Mouse (Mus musculus) left cerebral cortex, postnatal 4 days (tissue): ENCODE data around the gene Nptxr. TPM values are rescaled to one million over a fixed set of nuclear protein-coding genes. Genes with fewer than 3 reads are reported as not detected.
A peak's percentile ranks its signal among the peaks of the same experiment; 100 is the strongest.

ENCODE experiments used
- DNase-seq: peaks from one replicate; pipeline ENCODE4 v3.0.0-alpha.2; 2022
- intact Hi-C: fragments of 180-260 bp; cut with DNase I; formaldehyde crosslinking; loops from one replicate; pipeline ENCODE4 v1.15.1; 2025
- total RNA-seq, 2 experiments: library from RNA; stranded (reverse); gene quantifications; 2 replicates each; pipeline ENCODE4 v1.2.3; 2021

Nptxr gene
- 100 to 1,000 TPM; 240 to 277 TPM for total RNA-seq

DNA sequence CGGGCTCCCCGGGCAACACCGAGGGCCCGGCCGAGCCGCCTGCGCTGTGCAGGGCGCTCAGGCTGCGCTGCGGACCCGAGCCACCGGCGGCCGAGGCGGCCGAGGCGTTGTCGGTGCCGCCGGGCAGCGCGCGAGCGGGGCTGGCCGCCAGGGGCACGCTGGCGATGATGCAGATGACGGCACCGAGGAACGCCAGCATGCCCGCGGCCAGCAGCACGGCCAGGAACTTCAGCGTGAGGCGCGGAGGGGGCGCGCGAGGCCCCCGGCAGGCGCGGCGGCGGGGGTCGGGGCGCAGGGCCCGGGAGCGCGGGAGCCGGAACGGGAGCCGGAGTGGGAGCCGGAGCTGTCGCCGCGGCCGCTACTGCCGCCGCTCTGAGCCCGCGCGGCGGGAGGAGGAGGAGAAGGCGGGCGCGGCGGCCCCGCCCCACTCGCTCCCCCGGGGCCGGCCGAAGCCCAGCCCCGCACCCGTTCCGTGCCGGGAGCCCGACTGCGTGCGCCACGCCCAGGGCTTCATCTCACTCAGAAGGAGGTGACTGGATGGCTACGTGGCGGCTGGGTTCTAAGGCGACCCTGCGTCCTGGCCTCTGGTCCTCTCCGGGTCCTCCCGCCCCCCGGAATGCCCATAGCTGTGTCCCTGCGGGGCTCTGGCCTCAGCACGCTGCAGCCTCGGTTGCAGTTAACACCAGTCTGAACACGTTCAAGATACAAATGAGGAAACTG, at the start of gene Nptxr:
TSS of gene Nptxr (minus strand) at position 415 of the 720 bp plus-strand sequence.
- peak; percentile 62 for DNase-seq
- intact Hi-C loops, result no loop called here

DNA sequence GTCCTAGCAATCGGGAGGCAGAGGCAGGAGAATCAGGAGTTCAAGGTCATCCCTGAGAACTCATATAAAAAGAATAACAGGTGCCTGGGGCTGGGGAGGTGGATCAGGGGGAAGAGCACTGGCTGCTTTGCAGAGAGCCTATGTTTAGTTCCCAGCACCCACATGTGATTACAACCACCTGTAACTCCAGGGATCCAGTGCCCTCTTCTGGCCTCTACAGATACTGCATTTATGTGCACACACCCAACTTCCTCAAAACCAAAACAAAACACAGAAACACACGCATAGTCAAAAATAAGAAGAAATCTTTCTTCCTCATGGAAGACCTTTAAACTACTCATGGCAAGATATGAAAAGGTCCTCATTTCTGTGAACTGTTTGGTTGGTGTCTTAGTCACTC, 45.6 kb upstream of the Nptxr start:
- intact Hi-C loops, result no loop called here
- no peak for DNase-seq

DNA sequence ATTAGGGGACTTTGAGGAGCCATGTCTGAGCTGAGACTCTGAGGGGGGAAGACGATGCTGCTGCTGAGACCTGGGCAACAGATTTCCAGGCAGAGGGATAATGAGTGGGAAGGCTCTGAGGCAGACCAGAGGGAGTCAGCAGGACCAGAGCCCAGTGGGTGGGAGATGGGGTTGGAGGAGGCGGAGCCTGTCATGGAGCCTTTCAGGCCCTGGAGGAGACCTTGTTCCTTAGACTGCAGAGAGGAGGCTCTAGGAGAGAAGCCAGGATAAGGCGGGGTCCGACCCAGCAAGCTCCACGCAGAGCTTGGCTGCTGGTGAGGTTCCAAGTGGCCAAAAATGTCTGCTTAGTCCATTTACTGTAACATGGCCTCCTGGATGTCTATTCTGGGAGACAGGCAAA, 42.5 kb upstream of the Nptxr start:
- intact Hi-C loops, result no loop called here

DNA sequence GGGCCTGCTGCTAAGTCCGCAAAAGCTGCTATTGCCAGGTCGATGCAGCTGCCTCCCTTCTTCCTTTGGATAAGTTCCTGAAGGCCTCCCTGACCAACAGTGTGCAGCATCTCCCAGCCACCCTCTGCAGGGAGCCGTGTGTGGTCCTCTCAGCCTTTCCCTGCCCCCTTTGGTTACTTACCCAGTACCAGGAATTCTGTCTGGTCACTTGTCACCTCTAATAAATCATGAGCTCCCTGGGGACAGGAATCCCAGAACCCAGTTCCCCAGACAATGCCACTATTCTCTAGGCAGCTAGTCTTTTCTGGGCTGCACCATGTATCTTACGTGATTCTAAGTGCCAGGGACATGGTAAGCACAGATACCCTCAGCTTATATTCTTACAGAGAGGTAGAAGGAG, 41.4 kb upstream of the Nptxr start:
- DNase-seq, result no peak

More for the DNA sequence above, 42.5 kb upstream of the Nptxr start:
- DNase-seq, result no peak

DNA sequence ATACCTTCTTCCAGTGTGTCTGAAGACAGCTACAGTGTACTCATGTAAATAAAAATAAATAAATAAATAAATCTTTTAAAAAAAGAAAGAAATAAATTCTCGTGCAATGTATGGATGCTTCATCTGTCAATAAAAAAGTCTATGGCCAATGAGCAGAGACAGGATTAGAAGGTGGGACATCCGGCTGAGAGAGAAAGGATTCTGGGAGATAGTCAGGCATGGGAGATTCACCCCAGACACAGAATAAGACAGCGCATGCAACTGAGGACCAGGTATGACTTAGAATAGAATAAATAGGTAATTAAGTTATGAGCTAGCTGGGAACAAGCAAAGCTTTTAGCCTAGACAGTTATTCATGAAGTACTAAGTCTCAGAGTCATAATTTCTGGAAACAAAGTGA, 38.4 kb upstream of the Nptxr start:
- DNase-seq, result no peak
- intact Hi-C loops, result no loop called here

More for the DNA sequence above, 41.4 kb upstream of the Nptxr start:
- intact Hi-C loops, result no loop called here

- intact Hi-C loops, result no loop called here
Observed at GRCm38 (mm10) chr15:79840281-79840680, 35.7 kb upstream of the Nptxr start.

GRCm38 (mm10) chr15:79834881-79835260, 30.3 kb upstream of the Nptxr start:
- no peak for DNase-seq
- intact Hi-C loops, result loop anchor here (5.0 kb wide), 2 partner anchors 47 to 242 kb away; no protein-coding TSS in a partner anchor

More at GRCm38 (mm10) chr15:79840281-79840680, 35.7 kb upstream of the Nptxr start:
- no peak for DNase-seq

GRCm38 (mm10) chr15:79834130-79834880, 29.7 kb upstream of the Nptxr start, which contains the start of the genes Npcd and Cbx6:
Gene Npcd, minus strand, starts transcription at chr15:79834237.
Gene Cbx6, minus strand, starts transcription at chr15:79834688.
- peak; percentile 99 for DNase-seq
- intact Hi-C loops, result loop anchor here (5.0 kb wide), 2 partner anchors 48 to 243 kb away; no protein-coding TSS in a partner anchor

DNA sequence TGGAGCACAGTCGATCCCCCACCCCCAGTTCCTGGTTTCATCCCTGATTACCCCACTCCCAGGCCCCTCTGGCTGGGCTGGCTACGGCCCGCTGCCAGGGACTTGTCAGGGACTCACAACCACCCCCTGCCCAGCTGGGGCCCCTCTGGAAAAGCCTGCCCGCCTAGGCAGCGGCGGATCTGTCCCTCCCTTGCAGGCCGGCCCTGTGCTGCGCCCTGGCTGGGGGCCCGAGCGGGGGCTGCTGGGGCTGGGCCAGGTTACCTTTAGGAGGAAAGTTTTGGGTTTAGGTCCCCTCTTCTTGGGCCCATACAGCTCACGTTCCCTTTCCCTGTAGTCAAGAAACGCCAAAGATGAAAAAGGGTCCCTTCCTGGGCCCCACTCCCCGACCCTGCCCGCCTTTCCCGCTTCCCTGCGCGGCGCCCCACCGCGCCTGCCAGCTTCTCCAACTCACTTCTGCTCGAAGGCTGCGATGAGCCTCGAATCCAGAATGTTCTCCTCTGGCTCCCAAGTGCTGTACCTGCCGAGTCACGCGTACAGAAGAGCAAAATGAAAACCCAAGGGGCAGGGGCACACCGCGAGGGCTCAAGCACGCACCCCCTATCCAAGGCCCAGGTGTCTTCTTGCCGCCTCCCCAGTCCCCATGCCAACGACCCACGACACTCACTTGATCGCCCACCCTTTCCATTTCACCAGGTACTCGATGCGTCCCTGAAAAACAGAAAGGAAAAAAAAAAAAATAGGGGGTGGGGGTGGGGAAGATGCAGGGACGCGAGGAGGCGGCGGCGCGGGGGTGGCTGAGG, 28.9 kb upstream of the Nptxr start:
- intact Hi-C loops, result loop anchor here (5.0 kb wide), 2 partner anchors 49 to 244 kb away; no protein-coding TSS in a partner anchor

GRCm38 (mm10) chr15:79832064-79832900, 27.7 kb upstream of the Nptxr start:
- intact Hi-C loops, result loop anchor here (5.0 kb wide), 2 partner anchors 50 to 245 kb away; no protein-coding TSS in a partner anchor
- peak; percentile 89 for DNase-seq

More for the DNA sequence above, 28.9 kb upstream of the Nptxr start:
- peak; percentile 76 for DNase-seq

DNA sequence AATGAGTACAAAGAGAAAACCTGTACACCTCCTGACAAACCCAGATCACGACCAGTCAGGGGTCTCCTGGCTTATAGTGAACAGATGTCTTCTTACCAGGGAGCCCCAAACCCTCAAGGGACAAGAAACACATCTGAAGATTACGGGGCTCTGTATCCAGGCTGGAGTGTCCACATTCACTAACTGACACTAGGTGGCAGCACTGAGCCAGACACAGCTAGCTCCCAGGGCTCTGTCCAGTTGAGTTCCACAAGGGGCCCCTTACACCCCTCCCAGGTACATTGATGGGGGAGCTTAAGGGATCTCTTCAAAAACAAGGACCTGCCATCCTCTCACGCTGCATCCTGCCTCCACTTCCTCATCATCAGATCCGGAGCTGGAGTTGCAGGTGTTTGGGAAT, 25.8 kb upstream of the Nptxr start:
- DNase-seq, result peak; percentile 79
- intact Hi-C loops, result loop anchor here (5.0 kb wide), 2 partner anchors 52 to 247 kb away; no protein-coding TSS in a partner anchor

- DNase-seq, result no peak
- intact Hi-C loops, result loop anchor here (10.0 kb wide), 1 partner anchor 85 kb away; no protein-coding TSS in a partner anchor
Observed at GRCm38 (mm10) chr15:79829431-79829830, 24.9 kb upstream of the Nptxr start.

GRCm38 (mm10) chr15:79828366-79829035, 23.9 kb upstream of the Nptxr start:
- intact Hi-C loops, result loop anchor here (10.0 kb wide), 1 partner anchor 86 kb away; no protein-coding TSS in a partner anchor
- DNase-seq, result peak; percentile 80

DNA sequence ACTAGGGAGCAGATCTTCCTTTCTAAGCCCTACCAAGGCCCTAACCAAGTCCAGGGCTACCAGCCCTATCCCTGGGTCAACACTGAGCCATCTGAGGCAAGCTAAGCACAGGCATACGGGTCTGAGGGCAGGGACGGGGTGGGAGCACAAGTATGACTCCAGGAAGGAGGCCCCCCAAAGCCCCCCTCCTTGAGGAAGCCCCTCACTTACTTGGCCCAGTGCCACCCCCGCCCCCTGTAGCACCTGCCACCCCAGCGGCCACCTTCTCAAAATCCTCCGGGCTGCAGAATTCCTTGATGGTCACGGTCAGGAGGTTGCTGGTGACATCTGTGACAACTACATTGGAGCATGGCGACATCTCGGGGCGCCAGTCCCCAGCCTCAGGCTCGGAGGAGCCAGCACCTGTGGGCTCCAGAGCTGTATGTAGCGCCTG, 23.2 kb upstream of the Nptxr start:
- DNase-seq, result no peak
- intact Hi-C loops, result loop anchor here (10.0 kb wide), 1 partner anchor 87 kb away; no protein-coding TSS in a partner anchor

DNA sequence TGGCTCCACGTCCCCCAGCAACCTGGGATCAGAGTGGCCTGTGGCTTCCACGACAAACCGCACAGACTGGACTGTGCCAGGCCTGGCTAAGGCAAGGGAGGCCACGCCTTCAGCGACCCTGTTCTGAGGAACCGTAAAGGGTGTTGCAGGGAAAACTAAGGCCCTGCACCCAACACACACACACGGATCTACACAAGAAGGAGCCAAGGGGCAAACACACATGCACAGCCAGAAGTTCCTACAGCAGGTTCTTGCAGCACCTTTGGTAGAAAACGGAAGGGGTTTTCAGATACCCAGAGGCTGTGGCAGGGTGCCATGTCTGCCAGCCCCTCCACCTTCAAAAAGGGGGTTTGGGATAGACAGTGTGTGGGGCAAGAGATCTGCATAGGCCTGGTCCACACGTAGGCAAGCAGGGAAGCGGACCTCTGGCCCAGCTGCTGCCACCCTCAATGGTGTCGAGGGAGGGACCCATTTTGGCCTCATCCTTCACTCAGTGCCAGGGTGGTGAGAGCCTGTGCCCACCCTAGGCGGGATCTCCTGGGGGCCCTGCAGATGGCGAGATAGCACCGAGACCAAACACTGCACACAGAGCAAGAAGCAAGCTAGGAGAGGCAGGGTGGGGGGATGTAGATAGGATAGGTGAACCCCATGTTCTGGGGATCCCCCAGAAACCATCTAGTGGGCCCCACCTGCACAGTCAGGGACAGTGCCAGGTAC, 22.7 kb upstream of the Nptxr start:
- intact Hi-C loops, result loop anchor here (10.0 kb wide), 1 partner anchor 88 kb away; no protein-coding TSS in a partner anchor
- no peak for DNase-seq

- DNase-seq, result no peak
- intact Hi-C loops, result loop anchor here (10.0 kb wide), 1 partner anchor 88 kb away; no protein-coding TSS in a partner anchor
Observed at GRCm38 (mm10) chr15:79826221-79826935, 21.8 kb upstream of the Nptxr start.

DNA sequence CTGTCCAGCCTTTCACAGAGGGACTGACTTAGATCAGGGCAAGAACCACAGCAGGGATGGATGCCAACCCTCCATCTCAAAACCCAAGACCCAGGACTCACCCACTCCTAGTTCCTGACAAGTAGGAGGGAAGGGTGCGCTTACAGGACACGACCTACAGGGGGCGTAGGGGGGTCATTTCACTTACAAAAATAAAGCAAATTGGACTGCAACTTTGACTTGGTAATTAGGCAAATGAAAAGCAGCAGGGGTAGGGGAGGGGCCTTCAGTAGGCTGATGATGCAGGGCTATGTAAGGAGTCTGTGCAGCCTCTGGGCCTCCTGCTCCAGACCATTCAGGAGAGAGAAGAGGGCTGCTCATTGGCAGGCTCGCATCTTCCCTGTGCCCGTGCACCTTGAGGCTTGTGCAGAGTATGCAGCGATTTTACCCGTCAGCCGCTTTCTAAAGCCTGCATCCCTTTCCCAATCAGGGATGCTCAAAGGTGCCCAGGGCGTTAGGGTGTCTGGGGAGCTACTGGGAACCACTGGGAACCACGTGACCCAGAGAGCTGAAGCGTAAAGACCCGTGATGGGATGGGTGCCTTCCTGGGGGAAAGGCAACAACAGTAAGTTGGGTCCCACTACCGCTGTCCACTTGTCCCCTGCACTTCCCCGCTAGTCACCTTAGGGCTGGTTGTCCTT, 20.7 kb upstream of the Nptxr start:
- no peak for DNase-seq
- intact Hi-C loops, result loop anchor here (10.0 kb wide), 1 partner anchor 90 kb away; no protein-coding TSS in a partner anchor
